Mouse (Mus musculus) erythroblast, adult 5-6 weeks (primary cell): ENCODE results near the gene Snrpd2. TPM values are rescaled to one million over a fixed set of nuclear protein-coding genes. Genes with fewer than 3 reads are reported as not detected.

Source experiments
- ATAC-seq: replicated peaks from 2 replicates; pipeline ENCODE4 v1.8.0; 2016; ENCODE audit warnings: moderate number of reproducible peaks, mild to moderate bottlenecking, moderate TSS enrichment, inconsistent platforms; ENCODE audit not compliant: poor library complexity, low FRiP score, severe bottlenecking
- total RNA-seq, 2 experiments: library from RNA; stranded (forward) in 1 of 2; stranded (reverse) in 1 of 2; fragments of 150-400 nt in 1 of 2; fragments of 200-764, 138-1000 nt in 1 of 2; gene quantifications; 2 replicates each; pipeline versions ENCODE4 v1.2.3 to v1.2.4; 2015 to 2017; ENCODE audit warnings: low replicate concordance in 2 of 2

The Snrpd2 gene
- total RNA-seq (2015; ENCODE audit: low replicate concordance), result 15.0 TPM in 2 replicates
- 20.2 and 22.0 TPM in 2 replicates for total RNA-seq (2017; ENCODE audit: low replicate concordance)

- ATAC-seq, result peak; percentile 87
Measured at GRCm38 (mm10) chr7:19149626-19150025, at the start of gene Snrpd2. Snrpd2 (plus strand) TSS chr7:19149722.

GRCm38 (mm10) chr7:19100290-19100689 lies 49.2 kb upstream of the Snrpd2 start:
- no peak for ATAC-seq

- no peak for ATAC-seq
Measured at GRCm38 (mm10) chr7:19103741-19104140, 45.8 kb upstream of the Snrpd2 start.

GRCm38 (mm10) chr7:19104486-19104885 lies 45.0 kb upstream of the Snrpd2 start:
- ATAC-seq, result no peak

- no peak for ATAC-seq
Measured at GRCm38 (mm10) chr7:19107436-19107835, 42.1 kb upstream of the Snrpd2 start.

- ATAC-seq, result no peak
Measured at GRCm38 (mm10) chr7:19109565-19109964, 40.0 kb upstream of the Snrpd2 start.

GRCm38 (mm10) chr7:19118028-19118771 lies 31.3 kb upstream of the Snrpd2 start, which contains the start of gene Gm4969:
Gm4969 (minus strand) TSS chr7:19118368.
- ATAC-seq, result no peak

- ATAC-seq, result no peak
Measured at GRCm38 (mm10) chr7:19119083-19119482, 30.4 kb upstream of the Snrpd2 start.

- peak; percentile 99 for ATAC-seq
Measured at GRCm38 (mm10) chr7:19119631-19120429, 29.7 kb upstream of the Snrpd2 start, which contains the start of gene Fbxo46. Fbxo46 (plus strand) TSS chr7:19119859.

GRCm38 (mm10) chr7:19121686-19122085 lies 27.8 kb upstream of the Snrpd2 start:
- ATAC-seq, result no peak

GRCm38 (mm10) chr7:19124713-19125112 lies 24.8 kb upstream of the Snrpd2 start:
- no peak for ATAC-seq

GRCm38 (mm10) chr7:19127744-19128143 lies 21.8 kb upstream of the Snrpd2 start:
- ATAC-seq, result no peak

GRCm38 (mm10) chr7:19129396-19129795 lies 20.1 kb upstream of the Snrpd2 start:
- ATAC-seq, result no peak

- no peak for ATAC-seq
Measured at GRCm38 (mm10) chr7:19130657-19131056, 18.9 kb upstream of the Snrpd2 start.

- peak; percentile 97 for ATAC-seq
Measured at GRCm38 (mm10) chr7:19131324-19131848, 18.1 kb upstream of the Snrpd2 start.

GRCm38 (mm10) chr7:19136168-19136567 lies 13.4 kb upstream of the Snrpd2 start:
- no peak for ATAC-seq

- ATAC-seq, result no peak
Measured at GRCm38 (mm10) chr7:19136673-19137334, 12.7 kb upstream of the Snrpd2 start.

GRCm38 (mm10) chr7:19137380-19137779 lies 12.1 kb upstream of the Snrpd2 start:
- no peak for ATAC-seq

- ATAC-seq, result no peak
Measured at GRCm38 (mm10) chr7:19146793-19147192, 2.7 kb upstream of the Snrpd2 start.

GRCm38 (mm10) chr7:19147497-19148045 lies 2.0 kb upstream of the Snrpd2 start:
- no peak for ATAC-seq
